Comparison of ENCODE assay signal across 25 mouse cellular contexts in genomic region chr2:135748441-135748840, GRCm38 (mm10).
A peak's percentile ranks its signal among the peaks of the same experiment; 100 is the strongest.
DNase-seq lines count a peak whose midpoint lies in the region; ATAC-seq and TF ChIP-seq lines count a peak whose summit lies in the region.
"Had no signal": no experiment of that assay in that cellular context is flagged by ENCODE, and none has a peak within 500 bp of the region (broad histone marks: within the 10 kb centered on the region; RNA-seq: fewer than 3 reads in every experiment).

No protein-coding gene starts in this region.

- intact Hi-C loops in heart, adult 2 months (cut with DNase I): loop anchor here (5.0 kb wide), 1 partner anchor 311 kb away; no protein-coding TSS in a partner anchor

- no peaks in the 10 kb centered on the region for H3K9me3 ChIP-seq in heart, embryonic 11.5 days (replicated peaks; ENCODE audit: control insufficient read depth, low read length)
- peaks cover 3% of the 10 kb centered on the region; the same call in 1 of the 2 replicates for H3K9me3 ChIP-seq in heart, embryonic 14.5 days (ENCODE audit: control insufficient read depth, low read length)
- H3K9me3 ChIP-seq: embryonic facial prominence, embryonic 10.5 days; embryonic facial prominence, embryonic 12.5 days; forebrain, embryonic 13.5 days; forebrain, embryonic 15.5 days had no signal

- H3K27me3 ChIP-seq in heart, embryonic 11.5 days (ENCODE audit: control insufficient read depth, insufficient read depth, low read length): no peaks in the 10 kb centered on the region
- no peaks in the 10 kb centered on the region for H3K27me3 ChIP-seq in heart, embryonic 14.5 days (ENCODE audit: control insufficient read depth, insufficient read depth, low read length)
- H3K27me3 ChIP-seq in heart, adult 2 months (ENCODE audit: control insufficient read depth, insufficient read depth, low read length): no peaks in the 10 kb centered on the region
- H3K27me3 ChIP-seq: CH12.LX; embryonic facial prominence, embryonic 12.5 days; forebrain, embryonic 13.5 days; forebrain, embryonic 15.5 days; Patski had no signal

- TF ChIP-seq POLR2A in heart, adult 2 months (IDR thresholded peaks at IDR 0.05; ENCODE audit: insufficient read depth, low read depth, low read length): no peak
- TF ChIP-seq POLR2A in lung, adult 2 months (IDR thresholded peaks at IDR 0.05; ENCODE audit: borderline replicate concordance, extremely low read depth, low read depth, low read length): no peak

- 60% methylated on average over 5 of the region's 5 CpGs for WGBS in heart, embryonic 11.5 days (ENCODE audit: insufficient replicate concordance)
- WGBS in heart, embryonic 14.5 days: 57% methylated on average over 5 of the region's 5 CpGs
- WGBS in heart, adult 2 months: 63% methylated on average over 5 of the region's 5 CpGs
- WGBS in lung, adult 2 months: 74% methylated on average over 5 of the region's 5 CpGs

- no peak overlapping the region for H3K27ac ChIP-seq in heart, embryonic 11.5 days (ENCODE audit: low read depth, low read length)
- H3K27ac ChIP-seq in heart, embryonic 14.5 days (replicated peaks in 1 of 2; ENCODE audit: control insufficient read depth in 1 of 2, insufficient read depth in 1 of 2, low read depth in 2 of 2, low read length in 2 of 2): no peak overlapping the region
- no peak overlapping the region; the same call in 1 of the 2 replicates for H3K27ac ChIP-seq in heart, adult 2 months
- H3K27ac ChIP-seq: embryonic facial prominence, embryonic 10.5 days; embryonic facial prominence, embryonic 12.5 days; forebrain, embryonic 13.5 days; forebrain, embryonic 15.5 days had no signal

- peaks cover 10% of the 10 kb centered on the region for H3K79me2 ChIP-seq in heart, adult 2 months (replicated peaks; ENCODE audit: control insufficient read depth, insufficient read depth, low read length)

- no peaks in the 10 kb centered on the region for H3K36me3 ChIP-seq in heart, embryonic 11.5 days (ENCODE audit: control insufficient read depth, insufficient read depth, low read length)
- H3K36me3 ChIP-seq in heart, embryonic 14.5 days (ENCODE audit: control insufficient read depth, insufficient read depth, low read length): 0 out of 2 replicates have a peak, but pooled peaks cover 4% of the 10 kb centered on the region
- peaks cover 8% of the 10 kb centered on the region for H3K36me3 ChIP-seq in heart, adult 2 months (ENCODE audit: control insufficient read depth, insufficient read depth, low read length)
- H3K36me3 ChIP-seq: embryonic facial prominence, embryonic 10.5 days; embryonic facial prominence, embryonic 12.5 days; forebrain, embryonic 15.5 days; G1E had no signal

- peak; percentile 14 for DNase-seq in cerebellum, adult 9-11 months
- DNase-seq in cerebellum, postnatal 36 days: no peak
- DNase-seq in heart, adult 11 months: peak; percentile 94
- DNase-seq in heart, adult 2 months: no peak
- peak; percentile 1 for DNase-seq in lung, adult 2 months
- no peak for DNase-seq in lung, postnatal 25 days (ENCODE audit: low spot score)
- DNase-seq: adrenal gland, adult 8-10 months; adrenal gland, postnatal 14 days; adrenal gland, postnatal 36 days; B cell, adult 2 months; cerebellum, adult 11-12 months; cerebellum, adult 2 months; cerebellum, adult 9-10 months; cerebellum, postnatal 14 days had no signal

- peaks cover 14% of the 10 kb centered on the region for H3K4me1 ChIP-seq in heart, embryonic 11.5 days (ENCODE audit: control insufficient read depth, insufficient read depth, low read length)
- H3K4me1 ChIP-seq in heart, embryonic 14.5 days (ENCODE audit: control insufficient read depth in 2 of 2, insufficient read depth in 2 of 2, low read length in 2 of 2): peaks cover 10 to 25% of the 10 kb centered on the region in 2 experiments
- H3K4me1 ChIP-seq in heart, adult 2 months (ENCODE audit: control insufficient read depth, insufficient read depth, low read length): peaks cover 21% of the 10 kb centered on the region
- H3K4me1 ChIP-seq in lung, adult 2 months (ENCODE audit: control insufficient read depth, insufficient read depth, low read length): peaks cover 6% of the 10 kb centered on the region

- H3K9ac ChIP-seq in heart, embryonic 11.5 days (ENCODE audit: low read depth, low read length): no peak overlapping the region
- no peak overlapping the region; the same call in 1 of the 2 replicates for H3K9ac ChIP-seq in heart, embryonic 14.5 days (ENCODE audit: low read length)
- H3K9ac ChIP-seq in heart, adult 2 months (ENCODE audit: low read depth, low read length): no peak overlapping the region
- H3K9ac ChIP-seq: embryonic facial prominence, embryonic 12.5 days; forebrain, embryonic 13.5 days; forebrain, embryonic 15.5 days had no signal

- H3K4me3 ChIP-seq in heart, embryonic 11.5 days (ENCODE audit: low read depth, low read length): no peak overlapping the region
- H3K4me3 ChIP-seq in heart, embryonic 14.5 days (ENCODE audit: control insufficient read depth in 1 of 2, insufficient read depth in 1 of 2, low read depth in 1 of 2, low read length in 2 of 2): no peak overlapping the region
- no peak overlapping the region for H3K4me3 ChIP-seq in heart, adult 2 months
- H3K4me3 ChIP-seq in lung, adult 2 months (replicated peaks; ENCODE audit: extremely low read depth, low read depth, low read length): no peak overlapping the region
- H3K4me3 ChIP-seq: embryonic facial prominence, embryonic 10.5 days; embryonic facial prominence, embryonic 12.5 days; forebrain, embryonic 13.5 days; forebrain, embryonic 15.5 days had no signal

- no peak overlapping the region; the same call in 1 of the 2 replicates for H3K4me2 ChIP-seq in heart, embryonic 11.5 days
- H3K4me2 ChIP-seq in heart, embryonic 14.5 days (ENCODE audit: low read length): 0 out of 2 replicates have a peak overlapping the region, but pooled peaks have one; percentile 6
- H3K4me2 ChIP-seq: embryonic facial prominence, embryonic 12.5 days; forebrain, embryonic 13.5 days; forebrain, embryonic 15.5 days had no signal

- no peak for ATAC-seq in heart, embryonic 11.5 days (replicated peaks; ENCODE audit: insufficient number of reproducible peaks, low FRiP score, low TSS enrichment)
- ATAC-seq in heart, embryonic 14.5 days (ENCODE audit: insufficient number of reproducible peaks, insufficient read depth, low FRiP score, low read depth): no peak
- ATAC-seq: activated CD4-positive, CD25-positive, alpha-beta regulatory T cell, adult 4 months; CD4-positive, CD25-positive, alpha-beta regulatory T cell, adult 4 months; forebrain, embryonic 13.5 days; forebrain, embryonic 15.5 days; Patski had no signal

- no peak for TF ChIP-seq CTCF in heart, adult 2 months (IDR thresholded peaks at IDR 0.05)
- no peak for TF ChIP-seq CTCF in lung, adult 2 months (IDR thresholded peaks at IDR 0.05; ENCODE audit: insufficient read depth, low read length)

- TF ChIP-seq EP300 in heart, adult 2 months (IDR thresholded peaks at IDR 0.05; ENCODE audit: insufficient read depth, low read depth, low read length): no peak

Comparison
In these comparisons a context has a peak if more than half of its experiments do, and no peak if none do; other contexts are left out.
1. DNase-seq: peak in cerebellum, adult 9-11 months (single experiment), heart, adult 11 months (single experiment) and lung, adult 2 months (single experiment); none in cerebellum, postnatal 36 days (0 of 2), heart, adult 2 months (0 of 2) and lung, postnatal 25 days (single experiment).